Mouse (Mus musculus): Measurements from ENCODE around the gene Tln2.

DNA sequence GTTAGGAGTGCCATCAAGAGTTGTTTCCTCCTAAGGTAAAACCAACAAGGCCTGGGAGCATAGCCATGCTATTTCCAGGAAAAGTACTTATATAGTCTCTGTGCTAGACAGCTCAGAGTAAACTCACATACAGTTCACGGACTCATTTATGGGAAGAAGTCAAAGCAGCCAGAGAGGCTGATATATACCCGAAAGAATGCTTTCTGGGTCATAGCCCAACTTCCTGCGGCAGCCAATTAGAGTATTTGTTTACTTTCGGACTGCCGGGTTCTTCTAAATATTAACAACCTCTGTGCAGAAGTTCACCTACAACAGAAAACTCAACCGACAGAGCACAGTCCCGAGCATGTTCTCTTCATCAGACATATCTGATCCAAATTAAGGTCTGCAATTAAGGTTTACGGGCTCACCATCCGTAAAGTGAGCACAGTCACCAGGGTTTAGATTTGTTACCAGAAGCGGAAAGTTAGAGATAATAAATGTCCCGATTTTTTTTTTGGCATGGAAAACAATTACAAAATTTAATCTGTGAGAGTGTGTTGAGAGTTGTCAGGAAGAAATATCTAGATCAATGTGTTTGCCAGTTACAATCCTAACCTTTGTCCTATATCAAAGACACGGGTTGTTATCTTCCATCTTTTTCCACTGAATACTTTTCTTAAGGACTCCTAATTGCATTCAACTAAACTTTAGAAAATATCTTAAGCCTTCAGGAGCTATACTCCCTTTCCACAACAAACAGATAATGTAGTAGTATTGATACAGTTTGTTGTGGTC, 323.9 kb downstream of the Tln2 start:
- no peak for TF ChIP-seq CTCF (IDR thresholded peaks at IDR 0.05; ENCODE audit: insufficient read depth, low read depth, low read length)
- TF ChIP-seq POLR2A (IDR thresholded peaks at IDR 0.05; ENCODE audit: insufficient read depth, low read depth, low read length): no peak

Data from olfactory bulb, adult 2 months (tissue).